Mouse (Mus musculus): ENCODE data around the gene Vmn2r32.
"Not testable (repeated sequence)": the region's sequence is repeated elsewhere in the genome, so short reads cannot be mapped to it uniquely, and the experiment has no call there.

Vmn2r32 gene

GRCm38 (mm10) chr7:7479918-7480317 lies at the start of gene Vmn2r32:
TSS of gene Vmn2r32 (minus strand) at chr7:7480018.
- in situ Hi-C loops (cut with MboI, MseI), result not testable (repeated sequence)
